Mouse (Mus musculus) CH12.LX (cell line): ENCODE data around the gene Cryge. TPM values are rescaled to one million over a fixed set of nuclear protein-coding genes. Genes with fewer than 3 reads are reported as not detected.
"Not testable (repeated sequence)": the region's sequence is repeated elsewhere in the genome, so short reads cannot be mapped to it uniquely, and the experiment has no call there.

Source experiments
- DNase-seq: peaks from one replicate; pipeline ENCODE4 v3.0.0-alpha.2; 2013; ENCODE audit errors: extremely low read depth
- H3K27ac ChIP-seq: 2 replicates; pipeline ENCODE4 v1.5.1; 2012; ENCODE audit warnings: low read depth, mild to moderate bottlenecking, control low read depth, moderate library complexity; ENCODE audit not compliant: insufficient read depth
- H3K27me3 ChIP-seq: replicated peaks from 2 replicates; pipeline ENCODE3; 2012; ENCODE audit warnings: inconsistent platforms
- H3K36me3 ChIP-seq, 2 experiments: replicated peaks in 1 of 2; 2 replicates each; pipeline versions ENCODE3 to v1.6.1; 2012; ENCODE audit warnings: inconsistent platforms in 1 of 2, low read length in 1 of 2, mild to moderate bottlenecking in 1 of 2, mixed read lengths in 1 of 2, moderate library complexity in 1 of 2; ENCODE audit not compliant: control insufficient read depth in 1 of 2, insufficient read depth in 1 of 2
- H3K4me1 ChIP-seq, 2 experiments: 2 replicates each; pipeline ENCODE4 v1.6.1; 2012; ENCODE audit warnings: inconsistent platforms in 1 of 2, moderate library complexity in 1 of 2; ENCODE audit not compliant: insufficient read depth in 2 of 2, control insufficient read depth in 1 of 2
- H3K4me2 ChIP-seq: 2 replicates; pipeline ENCODE4 v1.6.1; 2012; ENCODE audit warnings: low read depth, mild to moderate bottlenecking, control low read depth; ENCODE audit not compliant: poor library complexity, insufficient read depth, severe bottlenecking
- H3K4me3 ChIP-seq, 3 experiments: fragments of 150-350 bp in 1 of 3; sonication (generic) in 1 of 3; replicated peaks in 1 of 3; 2 replicates each; pipeline versions ENCODE3 to v1.5.1; 2011 to 2012; ENCODE audit warnings: low read depth in 2 of 3, low read length in 2 of 3, mild to moderate bottlenecking in 2 of 3, moderate library complexity in 2 of 3, control low read depth in 1 of 3, improper control_type of control experiment in 1 of 3, inconsistent platforms in 1 of 3, mixed read lengths in 1 of 3; ENCODE audit not compliant: poor library complexity in 1 of 3
- H3K79me2 ChIP-seq: replicated peaks from 2 replicates; pipeline ENCODE4 v1.6.1; 2012; ENCODE audit warnings: mild to moderate bottlenecking, moderate library complexity; ENCODE audit not compliant: control insufficient read depth, poor library complexity, insufficient read depth, severe bottlenecking; ENCODE audit errors: extremely low read depth
- H3K9ac ChIP-seq: 2 replicates; pipeline ENCODE4 v1.6.1; 2012; ENCODE audit warnings: low read depth, mild to moderate bottlenecking, control low read depth, moderate library complexity; ENCODE audit not compliant: insufficient read depth
- H3K9me3 ChIP-seq: replicated peaks from 2 replicates; pipeline ENCODE3; 2012; ENCODE audit warnings: low read length, inconsistent platforms, mixed read lengths
- E2F4 ChIP-seq: IDR thresholded peaks from 2 replicates; pipeline ENCODE4 v1.6.1; 2011; ENCODE audit warnings: low read depth, low read length, improper control_type of control experiment; ENCODE audit not compliant: insufficient replicate concordance
- ELF1 ChIP-seq: IDR thresholded peaks from 2 replicates; pipeline ENCODE4 v1.6.1; 2014; ENCODE audit warnings: low read depth, mild to moderate bottlenecking, inconsistent platforms, low read length, improper control_type of control experiment
- MYC ChIP-seq: IDR thresholded peaks from 2 replicates; pipeline ENCODE4 v1.6.1; 2011; ENCODE audit warnings: low read depth, mild to moderate bottlenecking, improper control_type of control experiment, low read length
- NELFE ChIP-seq: IDR thresholded peaks from 2 replicates; pipeline ENCODE4 v1.6.1; 2011; ENCODE audit warnings: low read depth, low read length, improper control_type of control experiment
- NRF1 ChIP-seq: IDR thresholded peaks from 2 replicates; pipeline ENCODE4 v1.6.1; 2014; ENCODE audit warnings: low read depth, mild to moderate bottlenecking, inconsistent platforms, low read length, improper control_type of control experiment, moderate library complexity
- UBTF ChIP-seq: IDR thresholded peaks from 2 replicates; pipeline ENCODE4 v1.6.1; 2012; ENCODE audit warnings: low read depth, mild to moderate bottlenecking, inconsistent platforms, low read length, improper control_type of control experiment, moderate library complexity
- USF1 ChIP-seq: IDR thresholded peaks from 2 replicates; pipeline ENCODE4 v1.6.1; 2014; ENCODE audit warnings: low read depth, mild to moderate bottlenecking, inconsistent platforms, low read length, improper control_type of control experiment
- ZKSCAN1 ChIP-seq: IDR thresholded peaks from 2 replicates; pipeline ENCODE4 v1.6.1; 2012; ENCODE audit warnings: low read depth, inconsistent platforms, low read length, improper control_type of control experiment, borderline replicate concordance
- dilution Hi-C: fragments of 300-500 bp; cut with MboI; formaldehyde crosslinking; loops from 2 replicates; pipeline ENCODE4 v1.14.3; 2020; ENCODE audit warnings: low sequenced_read_pairs; ENCODE audit not compliant: extremely low pct_unique_long_range_greater_than_20kb, extremely low pct_ligation_motif_present
- in situ Hi-C: fragments of 300-500 bp; cut with MboI; formaldehyde crosslinking; loops from 3 replicates; pipeline ENCODE4 v1.14.3; 2019; ENCODE audit warnings: low sequenced_read_pairs, low pct_ligation_motif_present, low pct_unique_long_range_greater_than_20kb, mixed read lengths
- polyA plus RNA-seq: library from polyadenylated mRNA; unstranded; fragments of >175 nt; gene quantifications from 2 replicates; pipeline ENCODE4 v1.2.1, GENCODE M21; 2012; ENCODE audit warnings: low read depth; ENCODE audit not compliant: insufficient read length
- total RNA-seq, 2 experiments: library from RNA; depleted of rRNA; stranded (reverse); fragments of 300-350 nt in 1 of 2; fragments of >200 nt in 1 of 2; gene quantifications; 2 replicates each; pipeline ENCODE4 v1.2.3; 2012 to 2014

The Cryge gene
- not detected in 2 replicates for total RNA-seq (2012; rRNA removed)
- total RNA-seq (2014; rRNA removed), result not detected in 2 replicates
- not detected in 2 replicates for polyA plus RNA-seq

DNA sequence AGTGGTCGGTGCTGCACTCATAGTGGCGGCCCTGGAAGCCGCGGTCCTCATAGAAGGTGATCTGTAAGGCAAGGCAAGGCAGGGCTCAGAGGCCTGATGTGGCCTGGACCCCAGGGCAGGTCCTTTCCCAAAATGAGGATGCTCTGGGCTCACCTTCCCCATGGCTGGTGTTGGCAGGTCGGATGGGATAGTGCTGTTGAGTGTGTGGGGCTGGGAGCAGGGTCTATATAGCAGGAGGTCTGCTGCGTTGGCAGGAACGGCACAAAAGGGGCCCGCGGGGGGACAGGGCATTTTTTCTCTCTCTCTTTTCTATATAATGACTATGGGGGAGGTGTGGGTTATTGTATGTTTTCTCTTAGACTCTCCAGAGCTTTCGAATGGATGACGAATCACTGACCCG, at the start of gene Cryge:
Cryge (minus strand) TSS at position 198 of the 400 bp plus-strand sequence.
- peaks cover 0 to 15% of the 10 kb centered on the region in 2 experiments; a peak in 3 of 4 replicates for H3K4me1 ChIP-seq
- in situ Hi-C loops, H3K9me3 ChIP-seq, H3K27me3 ChIP-seq, H3K27ac ChIP-seq, H3K36me3 ChIP-seq, H3K4me3 ChIP-seq, H3K79me2 ChIP-seq, DNase-seq, dilution Hi-C loops, H3K4me2 ChIP-seq, H3K9ac ChIP-seq: not testable (repeated sequence)

GRCm38 (mm10) chr1:65096953-65097352, 46.0 kb upstream of the Cryge start:
- no peak for DNase-seq
- Histone ChIP-seq H3K27ac (no peak overlapping the region), H3K4me3 (no peak overlapping the region), H3K4me1 (no peaks in the 10 kb centered on the region), H3K4me2 (no peak overlapping the region), H3K9me3 (no peaks in the 10 kb centered on the region), H3K79me2 (no peaks in the 10 kb centered on the region), H3K27me3 (no peaks in the 10 kb centered on the region), H3K9ac (no peak overlapping the region), H3K36me3 (no peaks in the 10 kb centered on the region)
- dilution Hi-C loops, result no loop called here
- in situ Hi-C loops, result no loop called here
- TF ChIP-seq USF1 (no peak), MYC (no peak), ZKSCAN1 (no peak), NRF1 (no peak)

DNA sequence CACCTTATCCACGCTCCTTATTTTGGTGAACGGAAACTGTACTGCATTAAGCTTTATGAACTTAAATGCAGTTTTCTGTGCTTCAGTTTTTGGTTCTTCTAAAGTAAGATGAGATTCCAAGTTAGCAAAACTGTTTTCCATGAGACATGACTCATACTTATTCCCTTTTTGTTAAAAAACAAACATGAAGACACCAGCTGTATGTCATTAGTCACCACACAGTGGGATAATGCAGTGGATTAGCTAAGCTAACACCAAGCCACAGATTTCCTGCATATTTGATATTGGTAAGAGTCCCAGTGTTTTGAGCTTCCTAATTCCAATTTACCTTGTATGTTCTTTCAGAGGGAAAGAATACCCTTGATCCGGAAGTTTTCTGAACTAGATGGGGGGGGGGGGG, 40.6 kb upstream of the Cryge start:
- Histone ChIP-seq H3K4me1 (no peaks in the 10 kb centered on the region), H3K27me3 (no peaks in the 10 kb centered on the region), H3K36me3 (no peaks in the 10 kb centered on the region), H3K27ac (no peak overlapping the region), H3K4me3 (no peak overlapping the region), H3K79me2 (no peaks in the 10 kb centered on the region), H3K9ac (no peak overlapping the region)
- no peak for DNase-seq
- TF ChIP-seq ELF1 (no peak), UBTF (no peak), NELFE (no peak), E2F4 (no peak)
- TF ChIP-seq, all 38 proteins: peak for 0
- H3K9me3 ChIP-seq, result no peaks in the 10 kb centered on the region
- in situ Hi-C loops, result no loop called here
- H3K4me2 ChIP-seq, result no peak overlapping the region
- dilution Hi-C loops, result no loop called here
